Mouse (Mus musculus): ENCODE data around the gene Tead3.

Tead3 gene

DNA sequence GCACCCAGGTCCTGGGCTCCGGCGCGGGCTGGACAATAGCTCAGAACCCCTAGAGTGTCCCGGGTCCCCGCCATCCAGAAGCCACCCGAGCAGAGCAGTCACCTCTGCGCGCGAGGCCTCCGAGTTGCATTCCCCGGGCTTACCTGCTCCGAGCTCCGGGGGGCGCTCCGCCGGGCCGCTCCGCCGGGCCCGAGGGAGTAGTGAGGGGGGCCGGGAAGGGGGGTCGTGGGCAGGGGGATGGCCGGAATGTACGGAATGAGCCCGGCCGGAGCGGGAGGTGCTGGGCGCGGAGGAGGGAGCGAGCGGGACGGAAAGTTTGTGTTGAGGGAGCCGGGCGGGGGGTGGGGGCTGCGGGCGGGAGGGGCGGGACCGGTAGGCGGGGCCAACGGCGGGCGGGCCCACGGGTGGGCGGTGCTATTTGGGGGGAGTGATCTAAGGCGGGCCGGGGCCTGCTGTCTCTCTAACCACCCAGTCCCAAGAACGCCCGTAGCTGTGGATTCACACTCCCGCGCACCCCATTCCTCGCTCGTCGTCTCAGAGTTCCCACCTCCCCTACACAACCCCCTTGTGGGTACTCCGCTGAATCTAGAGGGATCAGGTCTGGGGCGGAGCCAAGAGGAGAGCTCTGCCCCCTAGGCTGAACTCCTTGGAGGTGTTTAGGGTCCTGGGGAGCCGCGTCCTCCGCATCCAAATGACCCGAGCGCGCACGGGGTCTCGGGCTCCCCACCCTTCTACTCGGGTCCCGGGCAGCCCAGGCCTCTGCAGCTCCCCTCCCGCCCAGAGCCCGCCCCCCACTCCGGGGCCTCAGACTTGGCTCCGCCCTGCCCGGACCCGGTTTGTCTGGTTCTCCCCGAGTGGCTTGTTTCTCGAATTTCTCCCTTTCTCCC is at the start of gene Tead3:
Tead3 (minus strand) TSS at position 352 of the 887 bp plus-strand sequence.
- peak; percentile 87 for DNase-seq (ENCODE audit: inconsistent ontology term)

DNA sequence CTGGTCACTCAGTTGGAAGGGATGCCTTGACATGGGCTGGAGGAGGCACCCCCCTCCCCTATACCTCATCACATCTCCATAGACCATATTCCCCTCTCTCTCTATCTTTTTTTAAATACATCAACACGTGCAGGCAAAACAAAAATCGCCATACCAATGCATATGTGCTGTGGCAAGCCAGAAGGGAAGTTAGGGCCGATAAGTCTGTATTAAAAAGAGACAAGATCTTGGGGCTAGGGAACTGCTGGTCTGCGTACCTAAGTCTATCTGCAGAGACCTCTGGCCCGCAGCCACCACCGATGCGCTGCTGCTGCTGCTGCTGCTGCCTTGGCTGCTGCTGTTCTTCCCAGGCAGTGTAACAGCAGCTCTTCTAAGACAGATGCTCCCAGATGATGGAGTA is 44.4 kb upstream of the Tead3 start:
- DNase-seq (ENCODE audit: inconsistent ontology term), result no peak

DNA sequence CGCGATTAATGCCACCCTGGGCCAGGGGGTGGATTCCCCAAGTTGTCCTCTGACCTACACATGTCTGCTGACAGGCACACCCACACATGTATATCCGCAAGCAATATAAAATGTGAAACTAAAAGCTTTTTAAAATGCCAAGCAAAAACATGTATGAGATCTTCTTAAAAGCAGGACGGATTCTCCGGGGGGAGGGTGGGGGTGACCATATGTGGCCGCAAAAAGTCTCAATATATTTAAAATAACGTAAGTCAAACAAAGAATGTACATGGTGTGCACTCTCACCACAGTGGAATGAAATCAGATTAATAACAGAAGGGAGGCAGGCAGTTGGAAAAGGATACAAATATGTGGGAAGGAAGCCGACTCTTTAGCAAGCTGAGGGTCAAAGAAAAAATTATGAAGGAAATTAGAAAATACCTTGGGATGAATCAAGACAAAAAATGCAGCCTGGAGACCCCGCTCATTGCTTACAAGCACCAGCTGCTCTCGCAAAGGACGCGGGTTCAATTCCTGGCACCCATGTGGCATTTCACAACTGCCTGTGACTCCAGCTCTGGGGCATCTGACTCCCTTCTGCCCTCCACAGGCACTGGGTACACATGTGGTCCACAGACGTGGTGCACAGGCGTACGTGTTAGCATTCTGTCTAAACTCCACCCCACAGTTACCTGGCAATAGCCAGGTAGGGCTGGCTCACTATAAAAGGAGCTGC is 43.6 kb upstream of the Tead3 start:
- DNase-seq (ENCODE audit: inconsistent ontology term), result no peak

DNA sequence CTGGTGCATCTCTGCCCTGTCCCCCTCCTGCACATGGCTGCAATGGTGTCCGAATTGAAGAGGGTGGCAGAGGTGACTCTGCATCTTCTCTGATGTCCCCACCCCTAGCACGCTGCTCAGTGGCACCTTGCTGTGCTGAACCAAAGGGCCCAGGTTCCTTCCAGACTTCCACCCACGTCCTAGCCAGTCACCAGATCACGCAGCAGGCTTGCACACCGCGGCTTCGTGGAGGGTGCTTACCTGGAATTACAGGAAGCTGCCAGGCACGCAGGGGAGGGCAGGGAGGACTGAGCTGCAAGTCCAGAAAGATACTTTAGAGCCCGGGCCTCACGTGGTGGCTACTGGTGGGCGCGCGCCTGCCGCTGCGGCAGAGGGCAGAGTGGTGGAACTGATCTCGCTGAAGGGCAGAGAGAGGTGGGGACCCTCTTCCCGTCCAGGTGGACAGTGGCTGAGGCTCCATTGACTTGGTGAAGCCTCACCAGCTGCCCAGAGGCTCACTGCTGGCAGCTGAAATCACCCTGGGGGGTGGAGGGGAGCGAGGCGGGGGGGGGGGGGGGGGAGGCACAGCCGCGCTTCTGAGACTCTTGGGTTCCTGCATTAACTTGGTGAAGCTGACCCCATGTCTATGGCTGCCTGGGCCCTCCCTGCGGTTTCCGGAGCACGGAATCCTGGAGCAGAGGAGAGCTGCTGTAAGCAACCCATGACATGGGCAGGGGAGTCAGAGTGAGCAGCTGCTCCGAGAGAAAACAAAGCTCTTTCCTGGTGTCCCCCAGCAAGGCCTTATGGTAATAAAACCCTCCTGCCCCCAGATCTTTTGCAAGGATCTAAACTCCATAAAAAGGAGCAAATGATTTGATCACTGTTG is 41.2 kb upstream of the Tead3 start:
- no peak for DNase-seq (ENCODE audit: inconsistent ontology term)

DNA sequence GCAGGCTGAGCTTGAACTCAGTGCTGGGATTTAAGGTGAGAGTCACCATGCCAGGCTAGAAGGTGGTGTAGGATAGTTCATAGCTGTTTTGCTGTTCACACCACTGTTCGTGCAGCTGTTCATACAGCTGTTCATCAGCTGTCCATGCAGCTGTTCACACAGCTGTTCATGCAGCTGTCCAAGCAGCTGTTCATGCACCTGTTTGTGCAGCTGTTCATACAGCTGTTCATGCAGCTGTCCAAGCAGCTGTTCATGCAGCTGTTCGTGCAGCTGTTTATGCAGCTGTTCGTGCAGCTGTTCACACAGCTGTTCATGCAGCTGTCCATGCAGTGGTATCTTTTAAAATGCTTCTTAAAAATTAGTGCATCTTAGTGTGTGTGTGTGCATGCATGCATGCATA is 37.9 kb upstream of the Tead3 start:
- no peak for DNase-seq (ENCODE audit: inconsistent ontology term)

DNA sequence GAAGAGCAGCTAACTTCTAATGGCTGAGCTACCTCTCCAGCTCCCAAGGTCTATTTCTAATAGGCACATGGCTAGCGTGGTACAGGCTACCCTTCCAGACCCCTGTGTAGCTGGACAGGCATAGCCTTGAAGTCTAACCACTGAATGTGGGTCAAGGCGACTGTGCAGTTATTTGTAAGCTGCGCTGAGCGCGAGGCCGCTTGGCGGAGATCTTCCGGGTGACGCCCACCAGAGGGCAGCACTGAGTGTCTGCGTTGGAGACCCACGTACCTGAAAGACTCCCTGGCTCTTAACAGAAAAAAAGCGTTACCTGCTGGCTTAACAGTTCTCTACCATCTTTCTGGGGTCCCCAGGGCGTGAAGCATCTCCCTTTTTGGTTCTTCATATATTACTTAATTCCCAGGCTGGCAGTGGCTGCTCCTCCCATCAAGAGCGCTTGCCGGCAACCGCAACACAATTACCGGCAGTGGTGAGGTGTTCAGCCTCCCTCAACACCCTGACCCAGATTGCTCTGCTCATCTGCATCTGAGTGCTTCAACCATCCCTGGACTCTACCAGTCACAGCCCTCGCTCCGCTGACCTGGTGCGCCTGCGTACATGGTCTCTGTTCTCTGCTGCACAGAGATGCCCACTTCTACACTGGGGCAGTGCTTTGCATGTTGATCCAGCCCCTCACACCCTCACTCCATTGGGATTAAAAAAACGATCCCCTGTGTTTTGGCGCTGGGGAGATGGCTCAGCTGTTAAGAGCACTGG is 35.7 kb upstream of the Tead3 start:
- peak; percentile 74 for DNase-seq (ENCODE audit: inconsistent ontology term)

DNA sequence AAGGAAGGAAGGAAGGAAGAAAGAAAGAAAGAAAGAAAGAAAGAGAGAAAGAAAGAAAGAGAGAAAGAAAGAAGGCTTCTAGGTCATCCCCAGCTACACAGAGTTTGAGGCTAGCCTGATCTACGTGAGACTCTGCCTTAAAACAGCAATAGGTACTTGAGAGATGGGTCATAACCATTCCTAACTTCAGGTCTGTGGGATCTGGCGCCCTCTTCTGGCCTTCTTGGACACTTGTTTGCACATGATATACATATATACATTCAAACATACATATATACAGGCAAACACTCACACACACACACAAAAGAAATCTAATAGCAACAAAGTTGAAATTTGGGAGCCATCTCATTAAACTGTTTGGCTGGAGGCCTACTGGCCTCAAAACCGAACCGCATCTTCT is 33.7 kb upstream of the Tead3 start:
- DNase-seq (ENCODE audit: inconsistent ontology term), result no peak

DNA sequence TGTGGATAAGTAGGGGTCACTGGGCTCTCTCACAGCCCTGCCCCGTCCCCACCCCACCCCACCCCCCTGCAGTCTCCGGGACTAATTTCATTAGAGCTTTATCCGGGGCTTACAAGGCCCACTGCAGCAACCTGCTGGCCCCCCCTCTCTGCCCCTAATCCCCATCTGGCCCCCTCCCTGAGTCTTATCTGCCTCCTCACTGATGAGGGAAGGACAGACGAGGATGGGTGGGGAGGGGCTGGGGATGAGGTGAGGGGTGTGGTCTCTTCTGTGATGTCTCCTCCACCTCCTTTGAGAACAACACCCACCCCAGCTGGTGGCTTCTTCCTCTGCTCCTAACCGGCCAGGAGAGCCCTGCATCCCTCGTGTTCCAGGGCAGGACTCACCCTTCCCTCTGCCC is 29.6 kb upstream of the Tead3 start:
- no peak for DNase-seq (ENCODE audit: inconsistent ontology term)

DNA sequence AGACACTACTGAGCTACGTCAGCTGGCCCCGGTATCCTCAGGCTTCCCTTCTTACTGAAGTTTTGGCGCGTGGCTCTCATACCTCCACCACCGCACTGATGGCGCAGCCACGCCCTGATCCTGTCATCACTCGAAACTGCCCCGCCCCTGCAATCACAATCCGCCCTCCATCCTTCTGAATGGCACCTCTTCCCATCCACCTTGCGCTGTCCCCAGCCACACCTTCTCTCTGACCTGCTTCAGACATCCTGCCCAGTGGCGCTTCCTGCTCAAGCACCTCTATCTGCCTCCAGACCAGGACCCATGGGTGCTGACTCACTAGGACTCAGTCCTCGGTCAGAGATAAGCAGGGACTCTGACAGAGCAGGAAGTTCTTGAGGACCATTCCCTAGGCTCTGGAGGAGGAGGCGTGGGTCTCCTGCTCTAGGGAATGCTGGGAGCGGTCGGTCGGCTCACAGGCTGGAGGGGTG is 25.0 kb upstream of the Tead3 start:
- DNase-seq (ENCODE audit: inconsistent ontology term), result no peak

DNA sequence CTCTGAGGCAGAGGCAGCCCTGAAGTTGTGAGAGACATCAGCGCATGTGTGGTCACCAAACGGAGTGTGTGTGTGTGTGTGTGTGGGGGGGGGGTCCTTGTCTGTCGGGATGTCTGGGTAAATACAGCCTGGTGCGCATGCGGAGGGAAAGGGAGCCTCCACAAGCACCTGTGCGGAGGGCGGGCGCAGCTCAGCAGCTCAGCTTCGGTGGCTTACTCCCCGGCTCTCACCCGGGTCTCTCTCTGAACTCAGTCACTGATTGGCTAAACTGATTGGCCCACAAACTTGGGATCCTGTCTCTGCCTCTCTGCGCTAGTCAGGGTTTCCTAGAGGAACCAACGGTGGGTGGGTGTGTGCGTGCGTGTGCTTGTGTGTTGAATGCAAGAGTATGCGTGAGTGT is 23.9 kb upstream of the Tead3 start:
- DNase-seq (ENCODE audit: inconsistent ontology term), result no peak

DNA sequence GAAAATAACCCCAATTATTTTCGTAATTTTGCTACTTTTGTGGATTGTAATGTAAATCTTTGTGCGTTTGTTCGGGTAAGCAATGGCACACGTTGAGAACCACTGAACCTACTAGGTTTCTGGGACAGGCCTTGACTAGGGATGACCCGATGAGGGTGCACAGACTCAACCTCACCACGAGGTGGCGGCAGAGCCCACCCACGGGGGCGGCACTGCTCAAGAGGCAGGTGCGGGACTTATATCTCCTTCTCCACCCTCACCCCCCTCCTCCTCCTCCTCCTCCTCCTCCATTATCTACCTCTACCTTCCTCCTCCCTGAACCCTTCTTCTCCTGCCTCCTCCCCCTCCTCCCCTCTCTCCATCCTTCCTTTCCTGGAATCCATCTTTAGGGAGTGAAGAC is 23.2 kb upstream of the Tead3 start:
- peak; percentile 39 for DNase-seq (ENCODE audit: inconsistent ontology term)

DNA sequence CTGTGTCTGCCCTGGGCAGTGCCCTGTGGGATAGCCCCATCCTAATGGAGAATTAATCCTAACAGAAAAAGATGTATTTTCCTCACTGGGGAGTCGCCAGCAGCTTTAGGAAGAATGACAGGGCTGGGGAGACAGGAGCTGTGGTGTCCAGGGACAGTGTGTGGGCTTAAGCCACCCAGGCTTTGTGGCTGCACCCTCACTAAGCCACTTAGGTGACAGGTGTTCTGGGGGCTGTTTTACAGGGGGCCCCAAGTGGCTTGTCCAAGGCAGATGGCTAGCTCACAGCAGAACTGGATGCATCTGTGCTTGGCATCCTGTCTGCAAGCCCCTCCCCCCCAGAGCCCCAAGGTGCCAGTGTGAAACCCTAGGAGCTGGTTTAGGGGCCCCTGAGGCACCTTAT is 21.3 kb upstream of the Tead3 start:
- DNase-seq (ENCODE audit: inconsistent ontology term), result no peak

DNA sequence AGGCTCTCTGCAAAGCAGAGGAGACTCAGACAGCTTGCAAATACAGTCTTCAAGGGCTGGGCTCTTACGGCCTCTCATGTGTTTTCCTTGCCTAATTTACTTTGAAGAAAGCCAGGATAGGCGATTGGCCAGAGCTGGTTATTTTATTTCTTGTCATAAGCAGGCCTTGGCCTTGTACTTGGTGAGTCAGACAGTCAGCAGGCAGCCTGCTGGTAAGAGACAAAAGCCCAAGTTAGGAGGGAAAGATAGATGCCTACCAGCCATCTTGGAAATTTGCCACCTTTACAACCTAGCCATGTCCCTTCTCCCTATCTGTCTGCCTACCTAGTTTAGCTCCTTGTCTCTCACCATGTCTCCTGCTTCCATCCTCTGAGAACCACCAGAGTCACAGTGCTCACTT is 20.7 kb upstream of the Tead3 start:
- peak; percentile 83 for DNase-seq (ENCODE audit: inconsistent ontology term)

DNA sequence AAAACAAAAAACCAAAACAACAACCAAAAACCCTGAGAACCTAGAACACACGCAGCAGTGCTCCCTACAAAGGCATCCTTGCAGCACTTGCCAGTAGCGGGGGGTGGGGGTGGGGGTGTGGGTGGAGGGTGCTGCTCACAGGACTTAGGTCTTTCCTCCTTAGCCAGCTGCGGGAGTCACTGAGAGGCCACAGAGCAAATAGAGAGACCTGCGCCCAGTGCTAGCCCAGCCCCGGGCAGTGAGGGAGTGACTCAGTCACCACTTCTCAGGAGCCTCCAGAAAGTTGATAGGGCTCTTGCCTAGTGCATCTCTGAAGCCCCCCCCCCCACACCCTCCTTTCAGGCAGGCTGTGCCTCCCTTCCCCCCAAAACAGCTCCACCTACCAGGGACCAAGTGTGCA is 18.4 kb upstream of the Tead3 start:
- no peak for DNase-seq (ENCODE audit: inconsistent ontology term)

DNA sequence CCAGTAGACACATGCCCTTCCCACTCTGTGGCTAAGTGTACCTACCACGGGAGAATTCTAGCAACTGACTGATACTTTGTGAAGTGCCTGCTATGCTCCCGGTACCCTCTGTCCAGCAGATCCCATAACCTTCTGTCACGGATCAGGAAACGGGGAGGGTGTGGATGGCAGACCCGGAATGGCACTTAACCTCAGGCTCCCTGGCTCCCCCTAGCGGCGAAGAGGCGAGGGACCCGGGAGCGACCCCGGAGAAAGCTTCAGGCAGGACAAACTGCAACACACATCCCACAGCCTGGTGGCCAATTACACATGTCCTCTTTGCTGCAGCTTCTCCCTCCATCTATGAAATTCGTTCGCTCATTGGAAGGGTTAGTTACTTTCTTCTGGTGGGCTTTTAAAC is 17.8 kb upstream of the Tead3 start:
- peak; percentile 71 for DNase-seq (ENCODE audit: inconsistent ontology term)

DNA sequence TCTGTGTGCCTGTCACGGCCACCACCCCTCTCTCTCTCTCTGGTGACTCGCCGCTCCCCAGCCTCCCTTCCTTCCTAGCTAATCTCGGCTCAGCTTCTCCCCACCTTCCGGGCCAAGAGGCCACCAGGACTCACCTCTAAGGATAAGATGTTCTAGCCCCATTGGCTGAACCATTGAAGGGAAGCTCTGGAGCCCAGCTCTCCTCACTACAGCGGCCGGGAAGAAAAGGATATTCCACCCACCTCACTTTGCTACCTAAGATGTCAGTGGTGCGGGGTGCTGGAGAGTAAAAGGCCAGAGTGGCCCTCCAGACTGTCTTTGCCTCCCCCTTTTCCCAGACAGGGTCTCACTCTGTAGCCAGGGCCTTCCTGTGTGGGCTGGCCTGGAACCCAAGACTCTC is 14.5 kb upstream of the Tead3 start, which contains the start of gene Tulp1:
Tulp1 (minus strand) TSS at position 101 of the 400 bp plus-strand sequence.
- no peak for DNase-seq (ENCODE audit: inconsistent ontology term)

DNA sequence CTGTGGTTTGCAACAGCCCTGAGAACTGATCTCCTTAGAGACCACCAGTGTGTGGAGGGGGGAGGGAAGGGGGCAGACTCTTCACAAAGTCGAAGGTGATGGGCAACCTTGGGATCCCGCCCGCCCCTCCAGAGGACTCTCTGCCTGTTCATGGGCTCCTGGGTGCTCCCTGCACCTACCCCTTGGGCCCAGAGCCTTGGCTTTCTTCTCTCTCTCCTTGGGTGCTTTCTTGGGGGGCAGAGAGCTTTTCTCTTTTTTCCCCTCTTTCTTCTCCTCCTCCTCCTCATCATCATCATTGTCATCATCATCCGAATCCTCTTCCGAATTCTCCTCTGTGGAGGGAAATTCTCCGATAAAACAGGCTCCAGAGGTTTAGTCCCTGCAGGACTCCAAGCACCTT is 12.9 kb upstream of the Tead3 start:
- no peak for DNase-seq (ENCODE audit: inconsistent ontology term)

DNA sequence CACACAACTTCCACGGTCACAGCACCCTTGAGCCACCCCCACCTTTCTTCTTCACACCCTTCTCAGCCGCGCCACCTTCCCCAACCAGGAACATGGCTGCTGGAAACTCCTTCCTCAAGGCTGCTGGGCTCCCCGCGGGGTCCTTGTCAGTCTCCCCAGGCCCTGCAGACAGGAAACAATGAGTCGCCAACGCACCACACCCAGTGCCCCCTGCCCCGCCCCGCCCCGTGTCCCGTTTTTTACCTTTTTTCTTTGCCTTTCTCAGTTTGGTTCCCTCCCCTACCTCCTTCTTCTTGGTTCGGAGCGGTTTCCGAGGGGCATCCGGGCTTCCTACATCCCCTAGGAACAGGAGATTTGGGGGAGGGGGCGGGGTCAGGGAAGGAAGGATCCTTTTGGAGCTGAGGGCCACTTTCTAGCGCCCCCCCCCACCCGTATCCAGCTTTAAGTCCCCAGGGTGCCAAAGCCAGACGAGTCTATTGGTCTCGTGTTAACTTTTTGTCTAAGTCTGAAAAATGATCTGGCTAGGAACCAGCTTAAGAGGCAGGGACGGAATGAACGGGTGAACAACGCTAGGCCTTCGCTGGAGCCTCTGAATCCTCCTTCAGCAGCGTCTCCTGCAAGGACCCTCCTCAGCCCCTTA is 12.2 kb upstream of the Tead3 start:
- DNase-seq (ENCODE audit: inconsistent ontology term), result no peak

DNA sequence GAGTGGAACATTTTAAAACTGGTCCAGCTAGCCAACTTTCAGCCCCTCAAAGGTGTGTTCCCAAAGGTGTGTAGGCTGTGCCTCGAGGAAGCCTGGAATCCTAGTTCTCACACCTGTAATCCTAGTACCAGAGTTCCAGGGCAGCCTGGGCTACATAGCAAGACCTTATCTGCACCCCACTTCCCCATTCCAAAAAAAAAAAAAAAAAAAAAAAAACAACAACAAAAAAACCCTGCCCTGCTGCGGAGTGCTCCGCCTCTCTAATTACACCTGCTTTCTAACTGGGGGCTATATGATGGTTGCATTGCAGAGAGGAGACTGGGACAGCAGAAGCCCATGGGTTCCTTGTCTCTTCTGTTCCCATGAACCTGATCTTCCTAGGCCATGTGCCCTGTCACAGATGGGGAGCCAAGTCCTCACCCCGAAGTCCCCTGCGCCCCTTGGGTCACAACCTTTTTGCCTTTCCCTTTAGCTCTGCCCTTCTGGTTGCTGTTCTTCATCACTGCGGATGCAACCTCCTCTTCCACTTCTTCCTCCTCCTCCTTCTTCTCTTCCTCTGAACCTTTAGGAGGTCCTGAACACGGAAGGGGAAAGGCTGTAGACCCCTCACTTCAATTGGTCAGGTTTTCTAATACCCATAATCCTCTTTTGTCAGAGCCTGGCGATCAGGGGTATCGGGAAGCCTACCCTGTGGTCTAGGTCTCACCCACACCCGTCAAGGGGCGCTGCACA is 11.5 kb upstream of the Tead3 start:
- no peak for DNase-seq (ENCODE audit: inconsistent ontology term)

All from Muller cell, postnatal 12 days (primary cell).